Mouse (Mus musculus) liver, embryonic 11.5 days (tissue): ENCODE results near the gene Rere. TPM values are rescaled to one million over a fixed set of nuclear protein-coding genes. Genes with fewer than 3 reads are reported as not detected.
A peak's percentile ranks its signal among the peaks of the same experiment; 100 is the strongest.
"Not testable (repeated sequence)": the region's sequence is repeated elsewhere in the genome, so short reads cannot be mapped to it uniquely, and the experiment has no call there.

ENCODE experiments used
- ATAC-seq: fragments of 200-750 bp; cut with Nextera tagmentation; replicated peaks from 2 replicates; pipeline ENCODE4 v1.8.0; 2017; ENCODE audit warnings: moderate number of reproducible peaks, mild to moderate bottlenecking, moderate TSS enrichment, moderate library complexity; ENCODE audit not compliant: low FRiP score
- DNase-seq: peaks from one replicate; pipeline ENCODE4 v3.0.0-alpha.2; 2017; ENCODE audit warnings: low spot score
- H3K27ac ChIP-seq: fragments of 300-500 bp; sonication (generic); 2 replicates; pipeline ENCODE4 v1.5.1; 2014; ENCODE audit warnings: mild to moderate bottlenecking, low read depth, low read length, control low read depth
- H3K27me3 ChIP-seq: fragments of 300-500 bp; sonication (generic); replicated peaks from 2 replicates; pipeline ENCODE4 v1.6.1; 2014; ENCODE audit warnings: low read length, mixed read lengths; ENCODE audit not compliant: control insufficient read depth, insufficient read depth
- H3K36me3 ChIP-seq: fragments of 300-500 bp; sonication (generic); 2 replicates; pipeline ENCODE4 v1.6.1; 2014; ENCODE audit warnings: mild to moderate bottlenecking, low read length, moderate library complexity, mixed read lengths; ENCODE audit not compliant: control insufficient read depth, insufficient read depth
- H3K4me1 ChIP-seq: fragments of 300-500 bp; sonication (generic); replicated peaks from 2 replicates; pipeline ENCODE4 v1.6.1; 2014; ENCODE audit warnings: low read length, mixed read lengths; ENCODE audit not compliant: control insufficient read depth, insufficient read depth
- H3K4me2 ChIP-seq: fragments of 300-500 bp; sonication (generic); 2 replicates; pipeline ENCODE4 v1.6.1; 2014; ENCODE audit warnings: mild to moderate bottlenecking, control low read depth, moderate library complexity
- H3K4me3 ChIP-seq: fragments of 300-500 bp; sonication (generic); 2 replicates; pipeline ENCODE4 v1.5.1; 2014; ENCODE audit warnings: low read depth, low read length, control low read depth
- H3K9ac ChIP-seq: fragments of 300-500 bp; sonication (generic); 2 replicates; pipeline ENCODE4 v1.6.1; 2014; ENCODE audit warnings: low read depth, low read length, control low read depth
- H3K9me3 ChIP-seq: fragments of 300-500 bp; sonication (generic); 2 replicates; pipeline ENCODE4 v1.6.1; 2016; ENCODE audit warnings: low read length, inconsistent platforms, mixed read lengths; ENCODE audit not compliant: control insufficient read depth
- WGBS: fragments of 180-500 bp; shearing (Covaris S2); extraction: QIAGEN DNeasy Blood & Tissue Kit; methylation state at CpG from one replicate; pipeline ENCODE4 v1.1.7; 2014; 5-methylcytosine and 5-hydroxymethylcytosine counted together
- polyA plus RNA-seq: library from polyadenylated mRNA; unstranded; fragments of >200 nt; fragmentation: Nextera tagmentation; extraction: Ambion mirVana; gene quantifications from 2 replicates; pipeline ENCODE4 v1.2.1, GENCODE M21; 2014

Gene Rere
- polyA plus RNA-seq, 1 experiment from 2014 or later, result 23.3 TPM

- Histone ChIP-seq H3K9me3 (no peaks in the 10 kb centered on the region), H3K27ac (no peak overlapping the region), H3K4me2 (no peak overlapping the region), H3K36me3 (peaks cover 4% of the 10 kb centered on the region), H3K4me1 (peaks cover 34% of the 10 kb centered on the region), H3K9ac (no peak overlapping the region), H3K4me3 (no peak overlapping the region), H3K27me3 (no peaks in the 10 kb centered on the region)
- no peak for DNase-seq
- WGBS, result 79% methylated on average over 7 of the region's 7 CpGs
- ATAC-seq, result no peak
Observed at GRCm38 (mm10) chr4:150474086-150474485, 192.6 kb downstream of the Rere start.

DNA sequence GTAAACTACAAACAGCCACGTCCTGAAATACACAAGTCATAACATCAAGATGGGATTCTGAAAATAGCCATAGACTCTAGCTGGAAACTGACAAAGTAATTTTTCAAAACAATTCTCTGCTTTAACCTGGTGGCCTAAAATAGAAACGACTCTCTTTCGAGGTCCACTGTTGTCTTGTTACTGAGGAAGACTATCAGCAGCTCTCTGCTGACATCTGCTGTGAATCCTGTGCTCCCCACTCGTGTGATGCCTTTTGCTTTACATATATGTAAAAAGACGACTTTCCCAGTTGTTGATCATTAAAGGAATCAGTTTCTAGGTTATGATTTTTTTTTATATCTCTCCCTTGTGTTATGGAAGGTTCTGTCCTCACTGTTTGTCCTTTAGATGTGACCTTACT lies 194.8 kb downstream of the Rere start:
- DNase-seq (no peak), ATAC-seq (no peak)
- Histone ChIP-seq H3K4me3 (no peak overlapping the region), H3K4me1 (peaks cover 32% of the 10 kb centered on the region), H3K27me3 (no peaks in the 10 kb centered on the region), H3K4me2 (no peak overlapping the region), H3K9ac (no peak overlapping the region), H3K9me3 (no peaks in the 10 kb centered on the region), H3K27ac (no peak overlapping the region; the same call in 1 of the 2 replicates), H3K36me3 (peaks cover 7% of the 10 kb centered on the region)
- WGBS, result 55% methylated on average over 5 of the region's 5 CpGs

DNA sequence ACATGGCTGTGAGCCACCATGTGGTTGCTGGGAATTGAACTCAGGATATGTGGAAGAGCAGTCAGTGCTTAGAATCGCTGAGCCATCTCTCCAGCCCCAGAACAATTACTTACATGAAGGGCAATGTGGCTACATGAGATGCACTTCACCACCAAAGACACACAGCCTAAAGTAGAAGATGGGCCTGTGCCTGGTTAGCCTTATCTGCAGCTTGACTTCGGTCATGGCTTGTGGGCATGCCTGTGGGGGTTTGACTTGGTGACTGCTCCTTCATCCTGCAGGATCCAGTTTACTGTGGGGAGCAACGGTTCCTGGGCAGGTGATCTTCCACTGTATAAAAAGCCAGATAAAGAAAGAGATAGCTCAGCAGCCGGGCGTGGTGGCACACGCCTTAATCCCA lies 196.6 kb downstream of the Rere start:
- no peaks in the 10 kb centered on the region for H3K9me3 ChIP-seq

GRCm38 (mm10) chr4:150483081-150483480 lies 201.6 kb downstream of the Rere start:
- not testable (repeated sequence) for H3K36me3 ChIP-seq, H3K4me3 ChIP-seq, H3K4me2 ChIP-seq, H3K9ac ChIP-seq, ATAC-seq, DNase-seq, H3K9me3 ChIP-seq, H3K27ac ChIP-seq, H3K27me3 ChIP-seq
- peaks cover 15% of the 10 kb centered on the region for H3K4me1 ChIP-seq
- 90% methylated on average over 5 of the region's 5 CpGs for WGBS

More for the DNA sequence above, 196.6 kb downstream of the Rere start:
- H3K27ac ChIP-seq, result no peak overlapping the region
- DNase-seq, result no peak
- peaks cover 26% of the 10 kb centered on the region for H3K4me1 ChIP-seq
- 69% methylated on average over 6 of the region's 6 CpGs for WGBS
- peaks cover 7% of the 10 kb centered on the region for H3K36me3 ChIP-seq
- ATAC-seq, result no peak
- H3K4me3 ChIP-seq, result no peak overlapping the region
- no peaks in the 10 kb centered on the region for H3K27me3 ChIP-seq
- no peak overlapping the region for H3K9ac ChIP-seq
- H3K4me2 ChIP-seq, result no peak overlapping the region

DNA sequence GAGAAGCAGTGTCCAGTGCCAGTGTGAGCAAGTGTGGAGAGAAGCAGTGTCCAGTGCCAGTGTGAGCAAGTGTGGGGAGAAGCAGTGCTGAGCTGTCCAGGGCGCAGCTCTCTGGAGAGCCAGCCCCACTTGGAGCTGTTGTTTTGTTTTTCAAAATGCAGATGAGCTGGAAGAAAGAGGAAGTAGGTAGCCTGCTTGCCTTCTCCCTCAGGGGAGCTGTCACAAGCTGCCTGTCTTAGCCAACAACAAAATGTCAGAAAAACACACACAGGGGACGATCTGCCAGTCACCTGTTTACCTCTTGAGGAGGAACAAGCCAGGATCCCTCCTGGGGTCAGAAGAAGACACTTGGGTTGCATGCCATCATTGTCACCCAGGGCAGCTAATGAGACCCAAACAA lies 204.7 kb downstream of the Rere start:
- Histone ChIP-seq H3K9ac (no peak overlapping the region), H3K4me2 (no peak overlapping the region), H3K4me3 (no peak overlapping the region), H3K4me1 (peaks cover 27% of the 10 kb centered on the region), H3K36me3 (no peaks in the 10 kb centered on the region), H3K27me3 (no peaks in the 10 kb centered on the region), H3K9me3 (no peaks in the 10 kb centered on the region), H3K27ac (no peak overlapping the region)
- 33% methylated on average over 2 of the region's 2 CpGs for WGBS
- ATAC-seq (no peak), DNase-seq (no peak)

DNA sequence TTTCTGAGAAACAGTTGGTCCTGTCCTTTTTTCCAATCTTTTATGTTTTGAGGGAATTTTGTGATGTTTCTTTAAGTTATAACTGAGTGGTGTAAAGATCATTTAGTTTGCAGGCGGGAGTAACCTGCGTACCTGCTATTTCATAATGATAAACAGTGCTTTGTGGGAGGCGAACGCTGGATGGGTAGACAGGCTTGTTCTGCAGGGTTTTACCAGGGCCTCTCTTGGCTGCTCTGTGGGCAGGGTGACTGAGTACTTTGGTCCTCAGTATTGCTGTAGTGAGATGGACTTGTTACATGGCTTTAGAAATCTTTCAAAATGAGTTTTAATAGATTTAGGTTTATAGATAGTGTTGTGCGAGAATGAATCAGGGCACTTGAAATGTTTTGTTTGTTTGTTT lies 205.7 kb downstream of the Rere start:
- DNase-seq (no peak), ATAC-seq (no peak)
- 66% methylated on average over 5 of the region's 5 CpGs for WGBS
- H3K27ac ChIP-seq, result no peak overlapping the region
- H3K36me3 ChIP-seq, result no peaks in the 10 kb centered on the region
- H3K9me3 ChIP-seq, result no peaks in the 10 kb centered on the region
- no peaks in the 10 kb centered on the region for H3K27me3 ChIP-seq
- peaks cover 27% of the 10 kb centered on the region for H3K4me1 ChIP-seq
- H3K9ac ChIP-seq, result no peak overlapping the region
- no peak overlapping the region for H3K4me3 ChIP-seq
- H3K4me2 ChIP-seq, result no peak overlapping the region

GRCm38 (mm10) chr4:150488096-150488748 lies 206.8 kb downstream of the Rere start:
- peak overlapping the region; percentile 57; the same call in 1 of the 2 replicates for H3K27ac ChIP-seq
- 38% methylated on average over 12 of the region's 12 CpGs for WGBS
- ATAC-seq, result peak; percentile 78

DNA sequence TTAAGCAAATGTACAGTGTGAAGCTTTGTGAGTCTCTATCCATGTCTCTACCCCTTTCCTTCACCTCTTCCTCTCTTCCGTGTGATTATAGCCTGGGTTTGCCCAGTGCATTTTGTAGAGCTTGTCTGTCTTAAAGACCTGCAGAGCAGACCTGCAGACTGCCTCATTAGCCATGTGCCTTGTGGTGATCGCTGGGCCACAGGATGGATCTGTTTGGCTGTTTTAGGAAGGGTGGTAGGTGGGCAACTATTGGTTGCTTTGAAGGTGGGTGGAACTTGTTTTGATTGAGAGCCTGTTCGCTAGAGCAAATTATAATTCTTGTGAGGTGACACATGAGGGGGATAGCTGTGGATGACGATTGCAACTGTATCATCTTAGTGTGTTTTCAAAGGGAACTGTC lies 207.3 kb downstream of the Rere start:
- peaks cover 32% of the 10 kb centered on the region for H3K4me1 ChIP-seq
- H3K4me3 ChIP-seq, result no peak overlapping the region
- no peak overlapping the region for H3K27ac ChIP-seq
- H3K9ac ChIP-seq, result no peak overlapping the region
- no peak for ATAC-seq
- no peaks in the 10 kb centered on the region for H3K36me3 ChIP-seq
- no peak for DNase-seq
- no peaks in the 10 kb centered on the region for H3K27me3 ChIP-seq
- 77% methylated on average over 4 of the region's 4 CpGs for WGBS
- no peaks in the 10 kb centered on the region for H3K9me3 ChIP-seq
- peak overlapping the region; percentile 57 for H3K4me2 ChIP-seq

More at GRCm38 (mm10) chr4:150488096-150488748, 206.8 kb downstream of the Rere start:
- Histone ChIP-seq H3K4me3 (peak overlapping the region; percentile 22; the same call in 1 of the 2 replicates), H3K4me2 (peak overlapping the region; percentile 57), H3K9ac (no peak overlapping the region), H3K9me3 (no peaks in the 10 kb centered on the region), H3K4me1 (peaks cover 30% of the 10 kb centered on the region), H3K27me3 (no peaks in the 10 kb centered on the region), H3K36me3 (no peaks in the 10 kb centered on the region)
- peak; percentile 66 for DNase-seq

DNA sequence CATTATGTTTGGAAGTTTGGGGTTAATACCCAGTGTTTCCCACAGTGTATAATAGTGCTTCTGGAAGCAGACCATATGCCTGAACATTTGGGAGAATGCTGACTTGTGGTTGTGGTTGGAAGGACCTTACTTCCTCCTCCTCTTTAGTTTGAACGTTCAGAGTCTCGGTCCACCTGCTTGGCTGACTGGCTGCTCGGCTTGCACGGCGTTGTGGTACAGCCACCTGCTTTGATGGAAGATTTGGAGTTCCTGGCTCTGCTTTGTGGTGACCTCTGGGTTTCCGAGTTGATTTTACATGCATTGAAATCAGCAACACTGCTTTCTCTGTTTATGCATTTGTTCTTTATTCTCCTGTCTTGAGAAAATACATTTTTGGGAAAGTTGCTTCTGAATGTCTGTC lies 208.6 kb downstream of the Rere start:
- WGBS, result 57% methylated on average over 6 of the region's 6 CpGs
- Histone ChIP-seq H3K27me3 (no peaks in the 10 kb centered on the region), H3K27ac (no peak overlapping the region), H3K9me3 (no peaks in the 10 kb centered on the region), H3K4me1 (peaks cover 32% of the 10 kb centered on the region), H3K9ac (no peak overlapping the region), H3K4me3 (no peak overlapping the region), H3K4me2 (no peak overlapping the region), H3K36me3 (no peaks in the 10 kb centered on the region)
- DNase-seq, result no peak
- ATAC-seq, result no peak
